Mouse (Mus musculus): ENCODE results near the gene Tgfbr3. TPM values are rescaled to one million over a fixed set of nuclear protein-coding genes. Genes with fewer than 3 reads are reported as not detected.

The Tgfbr3 gene
- polyA plus RNA-seq, 1 experiment: 6.1 TPM

- Histone ChIP-seq H3K4me3 (ENCODE audit: insufficient read depth, low read length) (no peak overlapping the region), H3K4me1 (ENCODE audit: control insufficient read depth, insufficient read depth, low read length) (peaks cover 2% of the 10 kb centered on the region; the same call in 1 of the 2 replicates), H3K27ac (ENCODE audit: insufficient read depth, low read length) (no peak overlapping the region)
- TF ChIP-seq CTCF (IDR thresholded peaks at IDR 0.05; ENCODE audit: extremely low read depth, insufficient read depth, low read length) (no peak), POLR2A (IDR thresholded peaks at IDR 0.05; ENCODE audit: extremely low read depth, insufficient read depth, low read length) (no peak)
Observed at GRCm38 (mm10) chr5:107059514-107059913, 229.9 kb downstream of the Tgfbr3 start.

- TF ChIP-seq CTCF (IDR thresholded peaks at IDR 0.05; ENCODE audit: extremely low read depth, insufficient read depth, low read length) (no peak), POLR2A (IDR thresholded peaks at IDR 0.05; ENCODE audit: extremely low read depth, insufficient read depth, low read length) (no peak)
- H3K4me3 ChIP-seq (ENCODE audit: insufficient read depth, low read length): no peak overlapping the region
Observed at GRCm38 (mm10) chr5:107058642-107059041, 230.8 kb downstream of the Tgfbr3 start.

More at GRCm38 (mm10) chr5:107058642-107059041, 230.8 kb downstream of the Tgfbr3 start:
- Histone ChIP-seq H3K27ac (ENCODE audit: insufficient read depth, low read length) (no peak overlapping the region), H3K4me1 (ENCODE audit: control insufficient read depth, insufficient read depth, low read length) (peaks cover 2% of the 10 kb centered on the region; the same call in 1 of the 2 replicates)

Other genes with a start within 250 kb of the Tgfbr3 start
- gene Brdt, start 41.5 kb upstream of the Tgfbr3 start, polyA plus RNA-seq (2012; rRNA removed): 12.9 and 13.4 TPM in 2 replicates
- gene Ephx4, start 113.1 kb upstream of the Tgfbr3 start, polyA plus RNA-seq (2012; rRNA removed): 113 and 123 TPM in 2 replicates
- 0.06 and 0.10 TPM in 2 replicates for gene Lpcat2b, start 141.9 kb upstream of the Tgfbr3 start, polyA plus RNA-seq (2012; rRNA removed)
- gene Btbd8, start 148.4 kb upstream of the Tgfbr3 start, polyA plus RNA-seq (2012; rRNA removed): 96.9 and 98.0 TPM in 2 replicates
- gene Gm42669, start 218.0 kb upstream of the Tgfbr3 start, polyA plus RNA-seq (2012; rRNA removed): 0.89 and 0.96 TPM in 2 replicates
- gene 1700028K03Rik, start 245.1 kb upstream of the Tgfbr3 start, polyA plus RNA-seq (2012; rRNA removed): 0.73 and 0.81 TPM in 2 replicates